Mouse (Mus musculus): ENCODE data around the gene Henmt1. TPM values are rescaled to one million over a fixed set of nuclear protein-coding genes. Genes with fewer than 3 reads are reported as not detected.

Gene Henmt1
- total and polyA plus RNA-seq, 3 experiments, result 0.08 TPM; not detected in 2

DNA sequence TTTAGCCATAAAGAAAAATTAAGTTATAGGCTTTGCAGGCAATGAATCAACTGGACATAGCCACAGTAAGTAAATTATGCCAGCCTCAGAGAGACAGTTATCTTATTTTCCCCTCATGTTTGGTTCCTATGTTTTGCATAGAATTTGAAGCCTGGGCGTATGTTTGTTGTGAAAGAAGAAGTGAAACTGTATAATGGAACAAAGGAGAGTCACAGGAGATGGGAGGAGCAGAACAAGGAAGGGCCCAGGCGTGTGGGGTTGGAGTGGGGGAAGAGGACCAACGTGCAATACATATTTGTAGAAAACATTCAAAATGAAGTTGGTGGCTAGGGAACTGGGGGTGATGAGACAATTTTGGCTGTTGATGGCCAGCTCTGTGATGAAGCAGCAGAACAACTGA is 39.5 kb upstream of the Henmt1 start:
- TF ChIP-seq MEF2A (IDR thresholded peaks at IDR 0.05; ENCODE audit: extremely low read depth, insufficient replicate concordance, low read depth, low read length, poor library complexity, severe bottlenecking), result no peak
- TF ChIP-seq USF1 (IDR thresholded peaks at IDR 0.05; ENCODE audit: low read depth, low read length), result no peak
- no peak for TF ChIP-seq MYC (IDR thresholded peaks at IDR 0.05; ENCODE audit: low read depth, low read length)
- TF ChIP-seq NELFE (IDR thresholded peaks at IDR 0.05; ENCODE audit: low read depth, low read length), result peak; percentile 10; the same call in 1 of the 2 replicates
- TF ChIP-seq GABPA (IDR thresholded peaks at IDR 0.05; ENCODE audit: low read depth, low read length), result no peak
- no peak for TF ChIP-seq TBP (IDR thresholded peaks at IDR 0.05; ENCODE audit: low read depth, low read length)
- no peak for TF ChIP-seq POLR2AphosphoS5 (IDR thresholded peaks at IDR 0.05; ENCODE audit: borderline replicate concordance, low read depth, low read length)
- TF ChIP-seq BHLHE40 (IDR thresholded peaks at IDR 0.05; ENCODE audit: borderline replicate concordance, low read depth, low read length), result no peak
- TF ChIP-seq ELF1 (IDR thresholded peaks at IDR 0.05; ENCODE audit: low read depth, low read length), result no peak
- TF ChIP-seq POLR2AphosphoS2 (IDR thresholded peaks at IDR 0.05; ENCODE audit: low read length), result peak; percentile 44
- Histone ChIP-seq H3K79me2 (ENCODE audit: control insufficient read depth, insufficient read depth, low read length, poor library complexity) (no peaks in the 10 kb centered on the region), H3K27me3 (ENCODE audit: control insufficient read depth in 1 of 2, insufficient read depth in 2 of 2, low read length in 2 of 2) (no peaks in the 10 kb centered on the region), H3K36me3 (ENCODE audit: control insufficient read depth in 1 of 2, insufficient read depth in 2 of 2, low read length in 2 of 2) (peaks cover 2 to 10% of the 10 kb centered on the region in 2 experiments; a peak in 2 of 4 replicates), H3K4me1 (ENCODE audit: control insufficient read depth in 1 of 2, insufficient read depth in 2 of 2, low read length in 2 of 2) (no peaks in the 10 kb centered on the region), H3K9ac (ENCODE audit: control insufficient read depth, low read depth, low read length, poor library complexity, severe bottlenecking) (no peak overlapping the region), H3K9me3 (replicated peaks; ENCODE audit: insufficient read depth, low read length) (no peaks in the 10 kb centered on the region), H3K4me3 (ENCODE audit: control insufficient read depth in 1 of 2, insufficient read depth in 1 of 2, low read depth in 2 of 2, low read length in 2 of 2) (no peak overlapping the region), H3K27ac (ENCODE audit: control insufficient read depth, low read depth, low read length) (no peak overlapping the region)
- DNase-seq (ENCODE audit: low read depth, low spot score), result no peak

DNA sequence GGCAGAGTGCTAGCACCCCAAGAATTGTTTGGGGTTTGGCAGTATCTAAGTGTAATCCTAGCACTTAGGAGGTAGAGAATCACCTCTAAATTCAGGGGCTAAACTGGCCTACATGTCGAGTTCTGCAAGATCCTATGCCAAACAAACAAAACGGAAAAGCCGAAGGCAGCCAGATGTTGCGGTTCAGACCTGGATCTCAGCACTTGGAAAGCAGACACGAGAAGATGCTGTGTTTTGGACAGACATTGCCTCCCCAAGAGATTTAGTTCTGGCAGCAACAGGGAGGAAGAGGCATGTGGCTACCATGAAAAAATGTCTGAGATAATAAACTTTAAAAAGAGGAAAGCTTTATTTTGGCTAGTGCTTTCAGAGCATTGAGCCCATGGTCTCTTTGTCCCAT is 39.0 kb upstream of the Henmt1 start:
- no peaks in the 10 kb centered on the region for H3K4me1 ChIP-seq (ENCODE audit: control insufficient read depth in 1 of 2, insufficient read depth in 2 of 2, low read length in 2 of 2)
- H3K79me2 ChIP-seq (ENCODE audit: control insufficient read depth, insufficient read depth, low read length, poor library complexity), result no peaks in the 10 kb centered on the region
- no peak overlapping the region for H3K27ac ChIP-seq (ENCODE audit: control insufficient read depth, low read depth, low read length)
- no peak overlapping the region for H3K4me3 ChIP-seq (ENCODE audit: control insufficient read depth in 1 of 2, insufficient read depth in 1 of 2, low read depth in 2 of 2, low read length in 2 of 2)
- H3K36me3 ChIP-seq (ENCODE audit: control insufficient read depth in 1 of 2, insufficient read depth in 2 of 2, low read length in 2 of 2), result peaks cover 3 to 14% of the 10 kb centered on the region in 2 experiments; a peak in 3 of 4 replicates
- H3K27me3 ChIP-seq (ENCODE audit: control insufficient read depth in 1 of 2, insufficient read depth in 2 of 2, low read length in 2 of 2), result no peaks in the 10 kb centered on the region
- no peak overlapping the region for H3K9ac ChIP-seq (ENCODE audit: control insufficient read depth, low read depth, low read length, poor library complexity, severe bottlenecking)
- no peak for DNase-seq (ENCODE audit: low read depth, low spot score)
- TF ChIP-seq BHLHE40 (IDR thresholded peaks at IDR 0.05; ENCODE audit: borderline replicate concordance, low read depth, low read length), result no peak
- no peak for TF ChIP-seq USF1 (IDR thresholded peaks at IDR 0.05; ENCODE audit: low read depth, low read length)
- TF ChIP-seq NELFE (IDR thresholded peaks at IDR 0.05; ENCODE audit: low read depth, low read length), result no peak
- no peak for TF ChIP-seq MAX (IDR thresholded peaks at IDR 0.05; ENCODE audit: low read length)
- no peak for TF ChIP-seq MAFK (IDR thresholded peaks at IDR 0.05; ENCODE audit: borderline replicate concordance, low read depth, low read length)
- no peak for TF ChIP-seq SMC3 (IDR thresholded peaks at IDR 0.05; ENCODE audit: low read depth, low read length)
- TF ChIP-seq RAD21 (IDR thresholded peaks at IDR 0.05; ENCODE audit: low read depth, low read length), result no peak
- TF ChIP-seq POLR2A (IDR thresholded peaks at IDR 0.05; ENCODE audit: control insufficient read depth in 1 of 2, insufficient read depth in 1 of 2, low read depth in 1 of 2, low read length in 2 of 2, poor library complexity in 1 of 2), result no peak
- no peak for TF ChIP-seq TAL1 (IDR thresholded peaks at IDR 0.05; ENCODE audit: low read length)
- no peak for TF ChIP-seq TBP (IDR thresholded peaks at IDR 0.05; ENCODE audit: low read depth, low read length)
- TF ChIP-seq ELF1 (IDR thresholded peaks at IDR 0.05; ENCODE audit: low read depth, low read length), result no peak
- no peak for TF ChIP-seq ZC3H11A (IDR thresholded peaks at IDR 0.05; ENCODE audit: low read depth, low read length)
- no peak for TF ChIP-seq MEF2A (IDR thresholded peaks at IDR 0.05; ENCODE audit: extremely low read depth, insufficient replicate concordance, low read depth, low read length, poor library complexity, severe bottlenecking)
- TF ChIP-seq GATA1 (IDR thresholded peaks at IDR 0.05; ENCODE audit: low read depth, low read length), result no peak
- no peak for TF ChIP-seq UBTF (IDR thresholded peaks at IDR 0.05; ENCODE audit: borderline replicate concordance, insufficient read depth, low read depth, low read length)
- TF ChIP-seq MAZ (IDR thresholded peaks at IDR 0.05; ENCODE audit: low read depth, low read length), result no peak
- H3K9me3 ChIP-seq (replicated peaks; ENCODE audit: insufficient read depth, low read length), result no peaks in the 10 kb centered on the region
